Mouse (Mus musculus) heart, embryonic 16.5 days (tissue): ENCODE measurements around the gene Plaur. TPM values are rescaled to one million over a fixed set of nuclear protein-coding genes. Genes with fewer than 3 reads are reported as not detected.

Source experiments
- ATAC-seq: fragments of 200-750 bp; cut with Nextera tagmentation; replicated peaks from 2 replicates; pipeline ENCODE4 v1.8.0; 2017; ENCODE audit warnings: moderate number of reproducible peaks; ENCODE audit not compliant: insufficient read depth, low FRiP score; ENCODE audit errors: extremely low read depth
- H3K27ac ChIP-seq: fragments of 300-500 bp; sonication (generic); 2 replicates; pipeline ENCODE4 v1.5.1; 2014; ENCODE audit warnings: mild to moderate bottlenecking, low read length, control low read depth, moderate library complexity
- H3K27me3 ChIP-seq: fragments of 300-500 bp; sonication (generic); 2 replicates; pipeline ENCODE4 v1.6.1; 2014; ENCODE audit warnings: low read length, mixed read lengths; ENCODE audit not compliant: control insufficient read depth, insufficient read depth
- H3K36me3 ChIP-seq: fragments of 300-500 bp; sonication (generic); 2 replicates; pipeline ENCODE4 v1.6.1; 2014; ENCODE audit not compliant: control insufficient read depth, insufficient read depth
- H3K4me1 ChIP-seq: fragments of 300-500 bp; sonication (generic); 2 replicates; pipeline ENCODE4 v1.6.1; 2014; ENCODE audit warnings: low read length, mixed read lengths; ENCODE audit not compliant: control insufficient read depth, insufficient read depth
- H3K4me2 ChIP-seq: fragments of 300-500 bp; sonication (generic); 2 replicates; pipeline ENCODE4 v1.6.1; 2014; ENCODE audit warnings: low read depth, mild to moderate bottlenecking, control low read depth, low read length
- H3K4me3 ChIP-seq: fragments of 300-500 bp; sonication (generic); 2 replicates; pipeline ENCODE4 v1.5.1; 2014; ENCODE audit warnings: mild to moderate bottlenecking, control low read depth, low read length
- H3K9ac ChIP-seq: fragments of 300-500 bp; sonication (generic); 2 replicates; pipeline ENCODE4 v1.6.1; 2014; ENCODE audit warnings: low read length, control low read depth
- H3K9me3 ChIP-seq: fragments of 300-500 bp; sonication (generic); replicated peaks from 2 replicates; pipeline ENCODE4 v1.6.1; 2016; ENCODE audit warnings: low read length; ENCODE audit not compliant: control insufficient read depth
- WGBS: fragments of 180-500 bp; shearing (Covaris S2); extraction: QIAGEN DNeasy Blood & Tissue Kit; methylation state at CpG from one replicate; pipeline ENCODE4 v1.1.7; 2014; 5-methylcytosine and 5-hydroxymethylcytosine counted together
- polyA plus RNA-seq: library from polyadenylated mRNA; unstranded; fragments of >200 nt; fragmentation: Nextera tagmentation; extraction: Ambion mirVana; gene quantifications from 2 replicates; pipeline ENCODE4 v1.2.1, GENCODE M21; 2015

The Plaur gene
- polyA plus RNA-seq, 1 experiment from 2014 or later: 8.1 TPM

GRCm38 (mm10) chr7:24488303-24488702 lies 26.0 kb downstream of the Plaur start:
- Histone ChIP-seq H3K9ac (no peak overlapping the region), H3K4me3 (no peak overlapping the region), H3K27me3 (peaks cover 28% of the 10 kb centered on the region), H3K27ac (no peak overlapping the region), H3K4me1 (peaks cover 3% of the 10 kb centered on the region; the same call in 1 of the 2 replicates), H3K36me3 (no peaks in the 10 kb centered on the region), H3K4me2 (no peak overlapping the region), H3K9me3 (no peaks in the 10 kb centered on the region)
- no peak for ATAC-seq
- 86% methylated on average over 8 of the region's 8 CpGs for WGBS

GRCm38 (mm10) chr7:24499856-24500577 lies 37.7 kb downstream of the Plaur start:
- 8% methylated on average over 43 of the region's 43 CpGs for WGBS
- no peaks in the 10 kb centered on the region for H3K36me3 ChIP-seq
- peaks cover 57% of the 10 kb centered on the region for H3K27me3 ChIP-seq
- peak overlapping the region; percentile 46 for H3K4me3 ChIP-seq
- H3K4me1 ChIP-seq: peaks cover 20% of the 10 kb centered on the region
- peaks cover 6% of the 10 kb centered on the region for H3K9me3 ChIP-seq
- peak overlapping the region; percentile 68 for H3K4me2 ChIP-seq
- H3K9ac ChIP-seq: peak overlapping the region; percentile 64
- peak; percentile 21; the same call in 1 of the 2 replicates for ATAC-seq
- no peak overlapping the region for H3K27ac ChIP-seq

- peaks cover 29% of the 10 kb centered on the region for H3K4me1 ChIP-seq
- no peak overlapping the region for H3K9ac ChIP-seq
- no peak for ATAC-seq
- no peaks in the 10 kb centered on the region for H3K36me3 ChIP-seq
- 20% methylated on average over 7 of the region's 7 CpGs for WGBS
- H3K27me3 ChIP-seq: peaks cover 57% of the 10 kb centered on the region
- H3K4me2 ChIP-seq: no peak overlapping the region; the same call in 1 of the 2 replicates
- no peak overlapping the region for H3K4me3 ChIP-seq
- H3K27ac ChIP-seq: no peak overlapping the region
- H3K9me3 ChIP-seq: peaks cover 6% of the 10 kb centered on the region
Measured at GRCm38 (mm10) chr7:24500929-24501328, 38.6 kb downstream of the Plaur start.

- Histone ChIP-seq H3K4me1 (peaks cover 34% of the 10 kb centered on the region), H3K4me3 (no peak overlapping the region), H3K9me3 (peaks cover 6% of the 10 kb centered on the region), H3K4me2 (no peak overlapping the region), H3K36me3 (no peaks in the 10 kb centered on the region), H3K9ac (no peak overlapping the region), H3K27me3 (peaks cover 57% of the 10 kb centered on the region), H3K27ac (no peak overlapping the region)
- ATAC-seq: no peak
- WGBS: 39% methylated on average over 21 of the region's 21 CpGs
Measured at GRCm38 (mm10) chr7:24501492-24501891, 39.2 kb downstream of the Plaur start.

GRCm38 (mm10) chr7:24504004-24504403 lies 41.7 kb downstream of the Plaur start:
- Histone ChIP-seq H3K4me3 (no peak overlapping the region), H3K27me3 (peaks cover 43% of the 10 kb centered on the region), H3K9ac (peak overlapping the region; percentile 56; the same call in 1 of the 2 replicates), H3K27ac (no peak overlapping the region), H3K36me3 (no peaks in the 10 kb centered on the region), H3K9me3 (peaks cover 6% of the 10 kb centered on the region), H3K4me1 (peaks cover 37% of the 10 kb centered on the region), H3K4me2 (peak overlapping the region; percentile 45)
- WGBS: 15% methylated on average over 10 of the region's 10 CpGs
- no peak for ATAC-seq

GRCm38 (mm10) chr7:24504868-24505267 lies 42.6 kb downstream of the Plaur start:
- H3K27me3 ChIP-seq: peaks cover 35% of the 10 kb centered on the region
- no peak overlapping the region for H3K4me3 ChIP-seq
- 28% methylated on average over 4 of the region's 4 CpGs for WGBS
- peak overlapping the region; percentile 99 for H3K27ac ChIP-seq
- ATAC-seq: no peak
- H3K9ac ChIP-seq: peak overlapping the region; percentile 10; the same call in 1 of the 2 replicates
- peaks cover 6% of the 10 kb centered on the region for H3K9me3 ChIP-seq
- no peak overlapping the region for H3K4me2 ChIP-seq
- no peaks in the 10 kb centered on the region for H3K36me3 ChIP-seq
- peaks cover 35% of the 10 kb centered on the region for H3K4me1 ChIP-seq

GRCm38 (mm10) chr7:24505447-24506064 lies 43.3 kb downstream of the Plaur start:
- Histone ChIP-seq H3K4me2 (peak overlapping the region; percentile 84), H3K27ac (peak overlapping the region; percentile 99)
- 31% methylated on average over 15 of the region's 15 CpGs for WGBS

GRCm38 (mm10) chr7:24506065-24506459 lies 43.8 kb downstream of the Plaur start:
- Histone ChIP-seq H3K9me3 (peaks cover 1% of the 10 kb centered on the region; the same call in 1 of the 2 replicates), H3K4me2 (peak overlapping the region; percentile 84), H3K4me3 (peak overlapping the region; percentile 74), H3K27ac (peak overlapping the region; percentile 99), H3K4me1 (peaks cover 27% of the 10 kb centered on the region), H3K36me3 (no peaks in the 10 kb centered on the region), H3K27me3 (peaks cover 23% of the 10 kb centered on the region), H3K9ac (peak overlapping the region; percentile 10)
- WGBS: 9% methylated on average over 3 of the region's 3 CpGs
- ATAC-seq: no peak

More at GRCm38 (mm10) chr7:24505447-24506064, 43.3 kb downstream of the Plaur start:
- Histone ChIP-seq H3K27me3 (peaks cover 28% of the 10 kb centered on the region), H3K4me1 (peaks cover 28% of the 10 kb centered on the region), H3K4me3 (peak overlapping the region; percentile 74), H3K9me3 (peaks cover 6% of the 10 kb centered on the region), H3K9ac (peak overlapping the region; percentile 10), H3K36me3 (no peaks in the 10 kb centered on the region)
- ATAC-seq: no peak

GRCm38 (mm10) chr7:24506476-24506837 lies 44.2 kb downstream of the Plaur start:
- peak; percentile 34 for ATAC-seq
- H3K36me3 ChIP-seq: no peaks in the 10 kb centered on the region
- peak overlapping the region; percentile 99 for H3K27ac ChIP-seq
- H3K4me1 ChIP-seq: peaks cover 27% of the 10 kb centered on the region
- peaks cover 21% of the 10 kb centered on the region for H3K27me3 ChIP-seq
- 2% methylated on average over 12 of the region's 12 CpGs for WGBS
- H3K9ac ChIP-seq: peak overlapping the region; percentile 94
- peak overlapping the region; percentile 74 for H3K4me3 ChIP-seq
- peak overlapping the region; percentile 84 for H3K4me2 ChIP-seq
- no peaks in the 10 kb centered on the region for H3K9me3 ChIP-seq
